Mouse (Mus musculus) adrenal gland, postnatal 14 days (tissue): ENCODE data around the gene Vmp1. TPM values are rescaled to one million over a fixed set of nuclear protein-coding genes. Genes with fewer than 3 reads are reported as not detected.
A peak's percentile ranks its signal among the peaks of the same experiment; 100 is the strongest.

Experiments
- DNase-seq: peaks from one replicate; pipeline ENCODE4 v3.0.0; 2021; ENCODE audit warnings: mixed read lengths
- total RNA-seq: library from RNA; stranded (reverse); gene quantifications from 2 replicates; pipeline ENCODE4 v1.2.3, GENCODE M21; 2021

The Vmp1 gene
- total RNA-seq, 1 experiment from 2014 or later: 119 TPM

GRCm38 (mm10) chr11:86599378-86600208 is 84.0 kb downstream of the Vmp1 start:
- DNase-seq: no peak

DNA sequence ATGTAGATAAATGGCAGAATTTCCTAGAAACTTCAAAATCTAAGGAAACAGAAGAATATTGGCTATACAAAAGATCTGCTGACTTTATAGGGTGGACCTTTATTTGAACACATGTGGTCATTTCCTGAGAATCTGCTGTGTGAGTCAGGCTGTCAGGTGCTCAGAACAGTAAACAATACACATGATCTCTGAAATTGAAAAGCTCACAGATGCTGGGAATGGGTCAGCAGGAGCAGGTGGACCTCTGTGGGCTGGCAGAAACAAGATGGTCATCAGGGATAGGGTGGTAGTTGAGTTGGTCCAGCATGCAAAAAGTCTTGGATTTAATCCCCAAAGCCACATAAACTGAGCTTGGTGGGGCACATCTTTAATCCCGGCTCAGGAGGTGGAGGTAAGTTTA is 85.1 kb downstream of the Vmp1 start:
- no peak for DNase-seq

GRCm38 (mm10) chr11:86598154-86598553 is 85.5 kb downstream of the Vmp1 start:
- no peak for DNase-seq

DNA sequence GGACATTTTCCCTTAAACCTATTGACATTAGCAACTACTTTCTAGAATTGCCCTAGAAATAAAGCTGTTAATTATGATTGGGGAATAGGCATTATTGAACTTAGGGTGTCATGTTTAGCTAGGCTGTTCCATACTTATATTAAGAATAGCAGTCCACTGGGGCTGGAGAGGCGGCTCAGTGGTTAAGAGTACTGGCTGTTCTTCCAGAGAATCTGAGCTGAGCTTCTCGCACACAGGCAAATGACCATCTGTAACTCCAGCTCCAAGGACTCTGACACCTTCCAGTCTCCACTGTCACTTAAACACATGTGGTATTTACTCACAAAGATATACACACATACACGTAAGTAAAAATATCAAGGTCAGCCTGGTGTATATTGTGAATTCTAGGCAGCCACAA is 86.7 kb downstream of the Vmp1 start:
- no peak for DNase-seq

DNA sequence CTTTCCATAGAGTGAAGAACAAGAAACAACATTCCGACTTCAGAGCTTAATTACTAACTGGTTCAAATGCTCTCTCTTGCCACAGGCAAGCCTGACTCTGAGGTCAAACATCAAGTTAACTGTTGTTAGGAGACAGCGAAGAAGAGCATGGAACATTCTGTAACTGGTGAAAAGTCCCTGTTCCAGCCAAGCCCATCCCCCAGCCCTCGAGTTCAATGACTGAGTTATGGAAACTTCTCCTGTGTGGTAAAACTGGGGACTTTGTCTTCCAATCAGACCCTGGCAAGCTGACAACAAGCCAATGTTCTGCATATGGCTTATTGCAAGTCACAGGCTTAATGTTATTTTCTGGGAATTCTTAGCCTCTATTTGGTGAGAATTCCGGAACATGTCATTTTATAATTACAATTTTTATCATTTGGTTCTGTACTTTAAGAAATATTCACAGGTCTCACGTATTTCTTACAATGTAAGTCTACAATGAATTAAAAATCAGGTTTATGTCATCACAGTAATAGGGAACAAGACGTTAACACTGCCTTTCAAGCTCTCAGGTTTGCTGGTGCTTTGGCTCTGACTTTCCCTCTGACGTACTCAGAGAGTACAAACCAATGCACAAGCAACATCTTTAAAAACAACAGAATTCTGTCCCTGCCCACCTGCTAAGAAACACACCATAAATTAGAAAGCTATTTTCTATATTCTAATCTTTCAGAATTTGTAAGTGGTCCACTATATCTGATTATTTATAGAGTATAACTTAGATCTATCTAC is 87.3 kb downstream of the Vmp1 start:
- no peak for DNase-seq

DNA sequence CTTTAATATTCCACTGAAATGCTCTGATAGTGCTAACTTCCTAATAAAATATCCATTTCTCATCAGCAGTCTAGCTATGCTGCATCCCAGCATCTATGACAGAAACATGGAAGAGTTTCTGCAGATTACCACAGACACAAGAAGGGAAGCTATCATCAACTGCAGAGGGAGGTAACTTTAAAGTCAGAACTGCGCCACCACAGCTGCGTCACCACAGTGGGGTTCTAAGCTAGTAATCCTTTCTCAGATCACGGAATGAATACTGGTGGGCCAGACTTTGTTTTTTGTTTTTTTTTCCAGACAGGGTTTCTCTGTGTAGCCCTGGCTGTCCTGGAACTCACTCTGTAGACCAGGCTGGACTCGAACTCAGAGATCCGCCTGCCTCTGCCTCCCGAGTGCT is 88.3 kb downstream of the Vmp1 start:
- no peak for DNase-seq

GRCm38 (mm10) chr11:86594188-86594876 is 89.3 kb downstream of the Vmp1 start:
- no peak for DNase-seq

DNA sequence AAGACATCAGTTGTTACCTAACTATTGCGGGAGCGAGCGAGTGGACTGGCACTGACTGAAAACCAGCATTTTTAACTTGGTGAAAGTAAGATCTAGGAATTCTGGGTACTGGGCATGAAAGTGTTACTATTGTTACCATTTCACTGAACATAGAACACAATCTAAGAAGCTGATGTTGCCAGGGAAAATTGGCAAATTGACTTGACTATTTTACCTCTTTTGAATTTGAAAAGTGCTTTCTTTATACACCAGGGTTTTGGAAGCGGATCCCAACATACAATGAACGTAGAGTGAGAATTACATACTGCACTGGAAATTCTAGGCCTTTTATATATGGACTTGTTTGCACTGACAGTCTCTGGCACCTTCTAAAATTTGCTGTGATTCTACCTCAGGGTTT is 90.2 kb downstream of the Vmp1 start:
- no peak for DNase-seq

DNA sequence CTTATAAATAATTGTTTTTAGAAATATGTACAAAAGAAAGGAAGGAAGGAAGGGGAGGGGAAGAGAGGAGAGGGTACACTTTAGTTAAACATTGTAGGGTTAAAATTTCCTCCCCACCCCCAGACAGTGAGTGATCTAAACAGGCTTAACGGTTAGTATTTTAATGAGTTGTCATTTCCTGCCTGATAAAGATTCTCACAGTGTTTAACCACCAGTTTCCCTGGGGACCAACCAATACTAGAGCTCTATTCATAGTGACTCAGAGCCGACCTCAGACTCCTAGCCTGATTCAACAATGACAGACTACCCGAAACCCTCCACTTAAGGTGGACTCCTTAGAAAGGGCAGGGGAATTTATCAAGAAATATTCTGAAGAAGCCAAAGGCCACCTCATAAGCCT is 90.6 kb downstream of the Vmp1 start:
- no peak for DNase-seq

GRCm38 (mm10) chr11:86591931-86592616 is 91.6 kb downstream of the Vmp1 start:
- no peak for DNase-seq

GRCm38 (mm10) chr11:86591301-86591845 is 92.3 kb downstream of the Vmp1 start:
- no peak for DNase-seq

DNA sequence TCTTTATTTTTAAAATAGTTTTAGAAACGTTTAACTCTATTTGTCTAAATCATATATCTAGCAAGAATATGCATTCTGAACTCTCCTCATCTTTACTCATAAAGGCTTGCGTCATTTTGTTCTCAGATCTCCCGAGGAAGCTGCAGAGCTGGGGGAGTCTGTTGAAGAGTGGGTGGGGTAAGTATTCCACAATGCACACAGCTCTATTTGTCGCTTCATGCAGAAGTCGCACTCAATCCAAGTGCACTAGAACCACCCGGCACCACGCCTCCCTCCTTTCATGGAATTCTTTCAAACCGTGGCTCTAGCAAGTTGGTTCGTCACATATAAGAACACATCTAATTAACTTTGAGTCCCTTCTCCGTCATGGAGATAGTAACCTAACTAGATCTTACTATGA is 93.1 kb downstream of the Vmp1 start:
- DNase-seq: no peak

GRCm38 (mm10) chr11:86590066-86590465 is 93.6 kb downstream of the Vmp1 start:
- no peak for DNase-seq

- no peak for DNase-seq
Observed at GRCm38 (mm10) chr11:86588583-86589298, 94.9 kb downstream of the Vmp1 start.

GRCm38 (mm10) chr11:86587830-86588229 is 95.8 kb downstream of the Vmp1 start:
- DNase-seq: no peak

DNA sequence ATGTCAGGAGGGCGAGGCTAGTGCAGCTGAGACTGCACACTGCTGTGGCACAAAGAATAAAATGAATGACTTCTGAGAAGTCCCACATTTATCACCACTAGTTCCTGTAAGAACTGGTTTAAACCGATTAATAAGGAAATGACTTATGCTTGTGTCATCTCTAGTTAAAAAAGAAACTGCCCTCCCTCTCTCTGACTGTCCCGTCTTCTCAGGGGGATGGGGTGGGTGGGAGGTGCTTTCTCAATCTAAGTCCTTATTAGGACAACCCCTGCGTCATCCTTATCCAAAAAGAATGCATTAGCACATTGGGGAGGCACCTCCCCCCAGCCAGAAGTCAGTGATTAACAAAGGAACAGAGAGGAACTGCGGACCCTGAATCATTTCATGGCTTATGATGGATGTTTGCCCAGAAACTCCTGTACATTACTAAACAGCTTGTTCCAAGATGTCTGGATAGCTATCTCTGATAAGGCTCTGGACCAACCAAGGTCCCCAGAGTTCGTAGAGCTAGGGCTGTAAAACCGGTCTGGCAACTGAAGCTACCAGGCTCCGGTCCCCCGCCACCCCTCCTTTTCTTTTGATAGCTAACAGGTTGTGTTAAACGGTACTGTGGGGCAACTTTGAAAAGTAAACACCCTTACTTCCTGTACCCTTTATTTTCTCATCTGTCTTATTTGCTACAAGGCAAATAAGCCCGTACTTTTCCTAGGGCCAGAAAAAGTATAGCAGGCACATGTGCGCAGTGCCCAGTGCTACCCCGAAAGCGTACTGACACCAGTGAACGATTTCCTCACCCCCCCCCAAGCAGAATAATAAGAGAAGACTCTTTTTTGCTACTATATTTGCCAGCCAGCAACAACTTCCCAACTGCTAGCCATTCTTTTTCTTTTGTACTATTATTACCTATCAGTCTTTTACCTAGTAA is 96.5 kb downstream of the Vmp1 start:
- peak; percentile 60 for DNase-seq

- peak; percentile 34 for DNase-seq
Observed at GRCm38 (mm10) chr11:86586177-86586867, 97.3 kb downstream of the Vmp1 start.

DNA sequence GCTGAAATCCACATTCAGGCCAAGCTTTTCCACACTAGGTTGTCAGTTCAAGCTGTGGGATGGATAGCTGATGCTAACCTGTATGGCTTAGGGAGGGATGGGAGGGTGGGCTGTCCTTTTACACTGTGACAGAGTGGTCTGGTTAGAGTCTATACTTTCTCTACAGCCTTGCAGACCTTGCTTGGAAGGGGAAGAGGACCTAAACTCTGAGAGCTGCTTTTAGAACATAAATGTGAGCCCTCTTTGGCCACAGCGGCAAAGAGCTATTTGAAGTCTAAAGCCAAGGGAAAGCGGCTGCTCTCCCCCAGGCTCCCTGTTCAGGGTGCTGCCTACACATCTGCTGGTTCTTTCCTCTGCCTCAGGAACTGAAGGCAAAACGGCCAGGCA is 98.0 kb downstream of the Vmp1 start:
- no peak for DNase-seq

DNA sequence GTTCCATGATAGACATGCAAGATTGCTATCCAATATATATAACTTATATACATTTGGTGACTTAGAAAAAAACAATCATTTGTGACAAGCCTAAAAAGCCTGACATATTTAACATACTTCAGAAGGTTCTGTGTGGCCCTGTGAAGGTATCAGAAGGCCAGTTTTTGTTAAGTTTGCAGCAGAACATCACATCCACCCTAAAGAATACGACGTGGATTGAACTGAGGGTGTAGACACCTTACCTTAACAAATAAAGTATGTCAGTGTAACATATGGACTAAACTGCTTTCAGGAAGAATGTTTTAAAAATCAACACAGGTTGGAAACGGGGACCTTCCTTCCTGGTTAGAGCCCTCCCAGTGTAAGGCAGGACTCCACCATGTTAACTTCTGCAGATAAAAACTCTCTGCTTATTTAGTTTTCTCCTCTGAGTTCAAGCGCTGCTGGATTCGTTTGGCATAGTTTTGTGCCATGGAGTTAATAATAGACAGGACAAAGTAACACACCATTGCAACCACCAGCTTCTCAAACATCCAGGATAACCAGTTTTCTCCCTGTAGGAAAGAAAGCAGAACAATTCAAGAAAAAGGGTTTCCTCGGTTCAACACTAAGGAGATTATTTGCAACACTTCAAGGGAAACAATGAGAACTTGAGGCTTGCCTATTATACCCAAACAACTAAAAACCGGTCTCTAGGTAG is 98.6 kb downstream of the Vmp1 start:
- DNase-seq: no peak
